Mouse (Mus musculus): Measurements from ENCODE around the gene Eif4e1b. TPM values are rescaled to one million over a fixed set of nuclear protein-coding genes. Genes with fewer than 3 reads are reported as not detected.

The Eif4e1b gene
- total RNA-seq, 4 experiments from 2014 or later: not detected

- DNase-seq (ENCODE audit: low spot score in 2 of 2): no peak
These were observed 14.3 kb downstream of the Eif4e1b start for GRCm38 (mm10) chr13:54797861-54798643.

DNA sequence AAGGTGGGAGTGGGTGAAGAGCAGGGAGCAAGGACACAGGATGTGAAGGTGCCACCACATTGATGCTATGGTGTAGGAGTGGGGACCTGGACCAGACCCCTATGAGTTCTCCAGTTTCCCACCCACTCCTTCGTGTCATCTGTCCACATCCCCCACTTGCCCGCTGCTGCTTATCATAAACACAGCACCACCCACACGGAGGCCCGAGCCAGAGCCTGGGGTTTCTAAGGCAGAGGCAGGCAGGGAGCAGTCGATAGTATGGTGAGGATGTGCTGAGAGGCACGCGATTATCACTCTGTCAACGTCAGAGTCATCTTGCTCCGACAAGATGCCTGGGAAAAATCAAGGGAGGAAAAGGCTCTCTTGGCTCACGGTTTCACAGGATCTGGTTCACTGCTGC, 14.9 kb downstream of the Eif4e1b start:
- DNase-seq (ENCODE audit: low spot score in 2 of 2): no peak

DNA sequence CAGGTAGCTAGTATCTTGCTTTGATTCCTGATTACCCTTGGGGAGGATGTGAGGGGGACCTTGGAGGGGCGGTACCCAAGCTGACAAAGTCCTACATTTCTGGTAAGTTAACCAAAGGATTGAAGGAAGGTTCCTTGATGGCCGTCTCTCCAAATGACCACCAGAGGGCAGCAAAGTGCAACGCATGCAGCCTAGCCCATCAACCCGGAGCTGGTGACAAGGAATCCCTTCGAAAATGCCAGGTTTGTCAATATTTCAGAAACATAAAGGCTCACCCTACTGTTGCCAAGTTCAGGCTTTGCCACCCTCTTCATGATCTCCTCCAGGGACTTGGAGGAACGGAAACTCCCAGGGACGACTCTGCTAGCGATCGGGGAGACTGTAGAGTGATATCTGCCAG, 15.9 kb downstream of the Eif4e1b start:
- peak; percentile 48 to 51 for DNase-seq (ENCODE audit: low spot score in 2 of 2)

DNA sequence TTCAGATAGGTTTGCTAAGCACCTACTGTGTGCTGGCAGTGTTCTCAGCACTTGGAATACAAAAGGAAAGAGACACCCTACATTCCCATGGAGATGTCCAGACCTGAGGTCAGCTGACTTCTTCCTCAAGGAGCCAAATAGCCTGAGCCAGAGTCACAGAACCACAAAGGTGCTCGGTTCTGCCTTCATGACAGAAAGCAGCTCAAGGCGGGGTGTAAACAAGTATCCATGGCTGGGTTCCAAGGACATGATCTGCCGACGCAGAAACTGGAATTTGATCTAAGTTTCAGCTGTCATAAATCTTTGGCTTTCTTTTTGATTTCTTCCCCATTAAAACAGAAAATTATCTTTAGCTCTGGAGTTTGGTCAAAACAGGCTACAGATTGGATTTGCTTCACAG, 16.4 kb downstream of the Eif4e1b start:
- no peak for DNase-seq (ENCODE audit: low spot score in 2 of 2)

DNA sequence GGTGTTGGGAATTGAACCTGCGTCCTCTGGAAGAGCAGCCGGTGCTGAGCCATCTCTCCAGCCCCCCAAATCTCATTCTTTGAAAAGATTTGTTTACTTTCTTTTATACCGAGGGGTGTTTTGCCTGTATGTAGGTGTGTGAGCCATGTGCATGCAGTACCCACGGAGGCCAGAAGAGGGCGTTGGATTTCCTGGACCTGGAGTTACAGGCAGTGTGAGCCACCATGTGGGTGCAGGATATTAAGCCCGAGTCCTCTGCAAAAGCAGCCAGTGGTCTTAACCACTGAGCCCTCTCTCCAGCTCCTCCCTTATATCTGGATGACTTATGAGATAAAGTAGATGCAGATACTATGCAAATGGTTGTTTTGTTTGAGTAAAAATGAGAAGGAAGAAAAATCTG, 19.2 kb downstream of the Eif4e1b start:
- no peak for DNase-seq (ENCODE audit: low spot score in 2 of 2)

- DNase-seq (ENCODE audit: low spot score in 2 of 2): no peak
These were observed 21.5 kb downstream of the Eif4e1b start for GRCm38 (mm10) chr13:54805134-54805838.

GRCm38 (mm10) chr13:54806434-54806976, 22.7 kb downstream of the Eif4e1b start:
- no peak for DNase-seq (ENCODE audit: low spot score in 2 of 2)

GRCm38 (mm10) chr13:54808067-54808466, 24.3 kb downstream of the Eif4e1b start:
- no peak for DNase-seq (ENCODE audit: low spot score in 2 of 2)

- no peak for DNase-seq (ENCODE audit: low spot score in 2 of 2)
These were observed 27.7 kb downstream of the Eif4e1b start for GRCm38 (mm10) chr13:54811476-54811875.

DNA sequence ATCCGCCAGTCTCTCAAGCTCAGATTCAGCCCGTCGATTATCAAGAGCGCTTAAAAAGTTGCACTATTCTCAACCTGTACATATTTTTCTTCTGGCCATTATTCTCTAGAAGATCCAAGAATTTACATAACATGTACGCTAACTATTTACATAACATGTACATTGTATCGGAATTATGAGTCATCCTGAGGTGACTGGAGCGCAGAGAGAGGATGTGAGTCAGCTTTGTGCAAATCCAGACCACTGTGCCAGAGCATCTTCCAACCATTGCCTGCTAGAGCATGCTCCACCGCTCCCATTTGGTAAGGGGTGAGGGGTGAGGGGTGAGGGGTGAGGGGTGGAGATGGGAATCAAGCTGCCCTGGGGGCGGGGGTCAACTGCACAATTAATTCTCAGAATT, 29.6 kb downstream of the Eif4e1b start:
- DNase-seq (ENCODE audit: low spot score in 2 of 2): no peak

GRCm38 (mm10) chr13:54818399-54819254, 34.8 kb downstream of the Eif4e1b start:
- no peak for DNase-seq (ENCODE audit: low spot score in 2 of 2)

GRCm38 (mm10) chr13:54821106-54821505, 37.3 kb downstream of the Eif4e1b start:
- DNase-seq (ENCODE audit: low spot score in 2 of 2): no peak

- DNase-seq (ENCODE audit: low spot score in 2 of 2): no peak
These were observed 38.1 kb downstream of the Eif4e1b start for GRCm38 (mm10) chr13:54821931-54822330.

DNA sequence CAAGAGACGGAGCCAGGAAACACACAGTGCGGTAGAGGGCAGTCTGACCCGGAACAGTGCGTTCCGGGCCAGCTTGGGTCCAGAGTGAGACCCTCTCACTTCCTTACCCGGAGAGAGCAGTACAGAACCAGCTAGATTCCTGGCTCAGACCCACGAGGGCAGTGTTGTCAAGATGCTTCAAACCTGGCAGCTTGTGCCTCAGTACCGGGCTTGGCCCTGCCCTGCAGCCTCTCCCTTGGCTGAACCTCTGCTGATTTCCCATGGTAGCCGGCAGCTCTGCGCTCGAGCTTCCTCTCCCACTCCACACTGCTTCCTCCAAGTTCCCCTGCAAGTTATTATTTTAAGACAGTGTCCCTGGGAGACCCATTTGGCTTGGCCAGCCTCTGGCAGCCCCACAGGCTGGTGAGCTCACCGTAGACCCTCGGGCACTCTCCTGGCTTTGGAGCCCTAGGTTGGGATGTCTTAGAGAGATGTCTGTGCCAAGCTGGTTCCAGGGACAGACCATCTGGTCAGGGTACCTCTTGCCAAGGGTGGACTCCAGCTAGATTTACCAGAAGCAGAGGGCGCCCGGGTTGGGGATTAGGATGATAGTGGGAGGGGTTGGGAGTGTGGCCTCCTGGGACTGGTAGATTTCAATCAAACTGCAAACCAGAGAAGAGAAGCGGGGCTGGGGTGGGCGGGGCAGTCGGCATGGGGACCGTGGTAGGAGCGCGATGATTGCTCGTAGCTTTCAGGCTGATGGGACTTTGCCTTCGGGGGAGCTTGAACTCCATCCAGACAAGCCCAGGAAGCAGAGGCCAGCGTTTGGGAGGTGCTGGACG, 40.5 kb downstream of the Eif4e1b start:
- DNase-seq (ENCODE audit: low spot score in 2 of 2): peak; percentile 17 to 31

DNA sequence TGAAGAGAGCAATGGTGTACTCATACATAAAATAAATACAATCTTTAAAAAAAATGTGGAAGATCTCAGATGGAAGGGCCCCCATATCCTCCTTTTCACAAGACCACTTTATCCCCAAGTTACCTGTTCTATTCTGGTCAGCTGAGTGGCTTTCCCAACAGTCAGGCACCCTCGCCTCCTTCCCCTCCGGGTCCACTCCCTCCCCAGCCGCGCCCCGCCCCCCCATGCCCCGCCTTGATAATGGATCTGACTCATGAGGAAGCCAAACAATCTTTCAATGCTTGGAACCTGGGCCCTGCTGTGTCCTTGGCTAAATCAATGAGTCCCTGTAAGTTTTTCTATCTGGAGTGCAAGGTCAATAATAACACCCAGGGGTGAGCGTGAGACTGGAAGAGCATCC, 44.2 kb downstream of the Eif4e1b start:
- no peak for DNase-seq (ENCODE audit: low spot score in 2 of 2)

DNA sequence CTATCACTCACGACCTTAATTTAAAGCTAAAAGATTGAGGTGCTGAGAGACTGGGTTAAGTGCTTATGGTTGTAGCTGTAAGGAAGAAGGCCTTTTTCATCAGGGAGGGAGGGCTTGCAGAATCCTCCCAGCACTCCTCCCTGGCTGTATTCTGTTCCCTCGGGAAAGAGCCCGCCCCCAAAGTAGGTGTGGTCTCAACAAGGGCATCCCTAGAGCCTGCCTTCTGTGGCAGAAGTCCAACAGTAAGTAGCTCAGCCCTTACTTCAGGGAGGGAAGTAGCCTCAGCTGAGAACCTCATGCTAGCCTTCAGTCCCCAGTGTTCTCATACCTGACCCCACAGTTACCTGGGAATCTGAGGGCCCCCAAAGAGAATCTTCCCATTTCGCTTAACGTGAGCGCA, 44.7 kb downstream of the Eif4e1b start:
- no peak for DNase-seq (ENCODE audit: low spot score in 2 of 2)

DNA sequence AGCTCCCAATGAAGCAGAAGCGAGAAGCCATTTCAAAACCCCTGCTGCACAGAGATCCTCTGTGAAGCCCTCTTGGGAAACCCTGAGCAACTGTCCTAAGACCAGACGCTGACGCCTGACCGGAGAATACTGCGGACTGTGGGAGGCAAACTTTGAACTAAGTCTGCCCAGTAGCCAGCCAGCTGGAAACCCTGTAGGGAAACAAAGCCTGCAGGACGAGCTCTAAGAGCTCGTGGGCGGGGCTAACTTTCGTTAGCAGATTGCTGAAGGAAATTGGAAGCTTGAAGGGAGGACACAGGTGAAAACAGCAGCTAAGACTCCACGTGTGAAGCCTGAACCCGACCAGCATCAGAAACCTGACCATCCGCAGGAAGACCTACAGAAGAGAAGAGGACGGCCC, 45.7 kb downstream of the Eif4e1b start:
- no peak for DNase-seq (ENCODE audit: low spot score in 2 of 2)

GRCm38 (mm10) chr13:54836351-54837030, 52.7 kb downstream of the Eif4e1b start:
- DNase-seq (ENCODE audit: low spot score in 2 of 2): no peak

- no peak for DNase-seq (ENCODE audit: low spot score in 2 of 2)
These were observed 53.3 kb downstream of the Eif4e1b start for GRCm38 (mm10) chr13:54837061-54837460.

GRCm38 (mm10) chr13:54837471-54837889, 53.7 kb downstream of the Eif4e1b start:
- no peak for DNase-seq (ENCODE audit: low spot score in 2 of 2)

All from gastrocnemius, adult 8-10 months (tissue).